Mouse (Mus musculus) adrenal gland, postnatal 10 days (tissue): ENCODE measurements around the gene Slc35b2. TPM values are rescaled to one million over a fixed set of nuclear protein-coding genes. Genes with fewer than 3 reads are reported as not detected.

Experiments used
- DNase-seq: peaks from one replicate; pipeline ENCODE4 v3.0.0; 2021; ENCODE audit warnings: mixed read lengths
- total RNA-seq, 2 experiments: library from RNA; stranded (reverse); gene quantifications; 2 replicates each; pipeline ENCODE4 v1.2.3; 2021

The Slc35b2 gene
- total RNA-seq, 2 experiments from 2014 or later, result 65.9 TPM

DNA sequence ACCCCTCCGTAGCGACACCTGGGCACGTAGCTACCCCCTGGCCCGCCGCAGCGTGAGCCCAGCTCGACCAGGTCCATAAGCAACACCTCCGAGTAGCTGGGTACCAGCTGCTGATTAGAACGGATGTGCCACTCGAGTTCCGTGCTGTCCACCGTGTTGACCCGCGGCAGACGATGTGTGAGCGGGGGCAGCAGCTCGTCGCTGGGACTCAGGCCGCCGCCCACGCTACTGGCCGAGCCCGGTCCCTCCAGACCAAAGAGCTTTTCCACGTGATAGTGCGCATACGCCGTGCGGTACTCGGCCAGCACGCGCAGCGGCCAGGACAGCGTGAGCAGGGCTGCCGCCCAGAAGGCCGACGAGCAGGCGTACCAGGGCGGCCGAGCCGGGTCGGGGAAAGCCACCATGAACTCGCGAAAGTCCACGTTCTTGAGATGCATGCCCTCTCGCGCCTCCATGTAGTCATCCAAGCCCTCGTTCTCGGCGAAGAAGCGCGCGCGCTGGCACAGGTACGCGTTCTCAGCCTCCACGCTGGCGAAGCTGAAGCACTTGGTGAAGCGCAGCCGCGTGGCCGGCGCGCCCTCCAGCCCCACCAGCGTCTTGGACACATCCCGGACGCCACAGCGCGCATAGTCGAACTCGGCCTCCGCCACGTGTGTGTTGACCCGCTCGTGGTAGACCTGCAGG lies 18.3 kb upstream of the Slc35b2 start:
- DNase-seq, result no peak

DNA sequence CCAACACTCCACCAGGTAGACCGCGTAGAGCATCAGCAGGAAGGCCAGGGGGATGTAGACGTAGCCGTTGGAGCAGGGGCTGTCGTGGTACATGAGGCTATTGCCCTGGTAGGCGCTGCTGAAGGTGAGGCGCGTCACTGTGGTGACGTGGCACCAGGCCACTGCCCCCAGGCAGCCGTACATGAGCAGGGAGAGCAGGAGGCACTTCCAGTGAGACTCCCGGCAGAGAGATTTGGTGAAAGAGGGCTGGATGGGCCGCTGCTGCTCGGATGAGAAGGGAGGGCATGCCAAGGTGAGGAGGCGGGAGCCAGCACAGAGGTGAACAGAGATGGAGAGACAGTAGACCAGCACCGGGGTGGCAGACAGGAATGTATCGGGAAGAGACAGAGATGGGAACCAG lies 16.7 kb upstream of the Slc35b2 start:
- DNase-seq, result no peak

DNA sequence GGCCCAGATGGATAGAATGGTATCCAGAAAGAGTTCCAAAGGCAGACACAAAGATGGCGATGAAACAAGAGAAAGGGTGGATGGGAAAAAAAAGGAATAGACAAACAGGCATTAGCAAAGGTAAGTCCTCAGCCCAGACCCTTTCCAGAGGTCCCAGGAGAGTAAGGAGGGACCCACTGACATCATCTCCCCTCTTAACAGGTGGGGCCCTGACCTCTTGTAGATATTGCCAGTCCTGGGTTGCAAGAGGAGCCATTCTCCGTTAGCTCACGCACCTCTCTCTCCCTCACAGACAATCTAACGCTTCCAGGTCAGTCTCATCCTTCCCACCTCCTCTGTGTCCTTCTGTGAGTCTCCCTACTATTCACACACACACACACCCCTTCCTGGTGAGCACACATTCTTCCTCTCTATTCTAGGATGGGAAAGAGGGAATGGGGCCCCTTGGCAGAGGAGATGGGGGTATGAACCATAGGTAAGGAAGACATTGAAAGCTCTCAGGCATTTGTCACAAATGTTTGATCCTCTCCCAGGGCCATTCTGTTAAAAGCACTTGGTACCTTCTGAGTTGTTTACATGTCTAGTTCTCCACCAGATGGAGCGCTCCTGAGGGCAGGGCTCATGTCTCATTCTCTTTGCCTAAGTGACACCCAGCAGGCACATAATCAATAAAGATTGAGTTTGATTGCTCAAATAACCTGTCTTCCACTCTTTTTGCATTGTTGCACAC lies 16.0 kb upstream of the Slc35b2 start:
- no peak for DNase-seq

DNA sequence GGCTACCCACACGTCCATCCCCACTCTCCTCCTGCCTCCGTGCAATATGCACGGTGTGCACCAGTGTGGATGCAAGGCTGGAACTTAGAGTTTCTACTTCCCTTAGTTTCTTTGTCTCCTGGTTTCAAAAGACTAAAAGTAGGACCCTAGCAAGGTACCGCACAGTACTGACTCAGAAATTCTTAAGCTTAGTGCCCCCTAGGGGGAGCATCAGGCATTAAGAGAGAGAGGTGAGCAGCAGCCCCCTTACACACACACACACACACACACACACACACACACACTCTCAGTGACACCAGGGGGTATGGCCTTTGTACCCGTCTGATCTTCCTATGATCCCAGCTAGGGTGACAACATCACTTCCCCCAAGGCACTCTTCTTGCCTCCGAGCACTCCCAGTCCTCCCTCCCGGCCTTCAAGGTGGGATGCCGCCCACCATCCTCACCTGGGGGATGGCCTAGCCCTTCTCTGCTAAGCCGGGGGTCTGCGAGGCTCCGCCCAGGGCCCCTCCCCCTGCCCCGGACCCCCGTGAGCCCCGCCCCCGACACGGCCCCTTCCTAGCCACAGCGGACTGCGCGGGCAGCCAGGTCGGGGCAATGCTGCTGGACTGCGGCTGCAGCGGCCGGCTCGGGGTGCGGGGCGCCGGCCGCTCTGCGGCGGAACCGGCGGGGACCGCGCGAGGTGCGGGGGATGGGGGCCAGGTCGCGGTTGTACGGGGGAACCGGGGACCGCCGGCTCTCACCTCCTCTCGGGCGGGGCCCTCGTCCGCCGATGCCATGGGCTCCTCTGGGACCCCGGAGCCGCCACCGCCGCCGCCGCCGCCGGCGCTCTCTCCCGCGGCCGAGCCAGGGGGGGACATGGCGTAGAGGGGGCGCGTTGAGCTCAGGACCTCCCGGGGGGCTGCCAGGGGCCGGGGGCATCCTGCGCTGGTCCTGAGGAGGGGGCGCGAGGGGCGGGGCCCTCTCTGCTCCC lies 14.8 kb upstream of the Slc35b2 start:
- no peak for DNase-seq

DNA sequence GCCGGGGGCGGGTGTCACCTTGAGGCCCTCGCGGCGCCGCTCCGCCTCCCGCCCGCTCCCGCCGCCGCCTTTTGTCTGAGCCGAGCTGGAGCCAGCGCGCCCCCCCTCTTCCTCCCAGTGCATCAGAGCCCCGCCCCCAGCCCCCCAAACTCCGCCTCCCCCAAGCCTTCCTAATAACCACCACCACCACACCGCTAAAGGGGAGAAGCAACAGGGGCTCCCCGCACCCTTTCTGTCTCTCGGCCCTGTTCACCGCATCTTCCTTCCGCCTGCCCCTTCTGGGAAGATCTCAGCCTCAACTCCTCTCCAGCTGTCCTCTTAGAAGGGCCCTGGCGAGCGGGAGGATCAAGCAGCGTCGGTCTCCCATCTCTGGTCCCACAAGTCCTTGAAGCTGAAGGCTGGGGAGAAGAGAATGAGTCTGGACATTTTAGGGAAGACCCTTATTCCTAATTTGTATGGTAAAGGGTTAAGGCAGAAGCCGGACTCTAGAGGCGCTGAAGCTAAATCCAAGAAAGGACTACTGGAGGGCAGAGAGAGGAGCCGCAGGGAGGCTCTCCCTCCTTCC lies 14.0 kb upstream of the Slc35b2 start, which contains the start of gene Tmem151b:
TSS of gene Tmem151b (minus strand) at position 61 of the 565 bp plus-strand sequence.
- DNase-seq, result no peak

DNA sequence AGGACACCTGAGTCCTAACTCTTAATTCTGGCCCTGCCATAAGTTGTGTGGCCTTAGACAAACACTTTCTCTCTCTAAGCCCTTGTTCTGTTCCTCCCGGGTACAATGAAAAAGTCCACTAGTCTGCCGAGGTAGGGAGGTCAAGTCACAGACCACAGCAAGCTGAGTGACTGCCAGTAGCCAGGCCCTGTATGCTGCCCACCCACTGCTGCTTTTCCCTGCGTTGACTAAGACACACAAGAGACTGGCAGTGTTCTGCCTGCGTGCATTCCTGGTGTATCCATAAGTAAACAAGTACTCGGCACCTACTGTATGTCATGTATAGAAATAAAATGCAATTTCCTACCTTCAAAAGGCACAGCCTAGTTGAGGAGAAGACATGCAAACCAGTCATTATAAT lies 13.4 kb upstream of the Slc35b2 start:
- DNase-seq, result no peak

DNA sequence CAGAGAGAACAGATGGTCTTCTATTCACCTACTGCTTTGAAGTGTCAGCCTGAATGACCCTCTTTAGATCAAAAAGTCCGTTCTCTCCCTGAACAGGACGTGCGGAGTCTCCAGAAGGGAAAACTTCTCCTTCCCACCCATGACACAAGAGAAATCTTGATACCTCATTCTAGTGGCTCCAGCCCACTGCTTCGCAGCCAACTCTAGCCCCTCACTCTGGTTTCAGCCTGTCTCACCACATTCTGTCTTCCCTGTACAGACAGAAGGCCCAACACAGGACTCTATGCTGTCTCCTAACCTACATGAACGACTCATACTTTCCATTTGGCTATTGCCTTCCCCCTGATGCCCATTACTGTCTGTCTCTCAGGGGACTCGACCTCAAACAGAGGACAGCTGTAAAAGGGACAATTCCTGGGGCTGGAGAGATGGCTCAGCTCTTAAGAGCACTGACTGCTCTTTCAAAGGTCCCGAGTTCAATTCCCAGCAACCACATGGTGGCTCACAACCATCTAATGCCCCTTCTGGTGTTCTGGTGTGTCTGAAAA lies 12.4 kb upstream of the Slc35b2 start:
- no peak for DNase-seq

DNA sequence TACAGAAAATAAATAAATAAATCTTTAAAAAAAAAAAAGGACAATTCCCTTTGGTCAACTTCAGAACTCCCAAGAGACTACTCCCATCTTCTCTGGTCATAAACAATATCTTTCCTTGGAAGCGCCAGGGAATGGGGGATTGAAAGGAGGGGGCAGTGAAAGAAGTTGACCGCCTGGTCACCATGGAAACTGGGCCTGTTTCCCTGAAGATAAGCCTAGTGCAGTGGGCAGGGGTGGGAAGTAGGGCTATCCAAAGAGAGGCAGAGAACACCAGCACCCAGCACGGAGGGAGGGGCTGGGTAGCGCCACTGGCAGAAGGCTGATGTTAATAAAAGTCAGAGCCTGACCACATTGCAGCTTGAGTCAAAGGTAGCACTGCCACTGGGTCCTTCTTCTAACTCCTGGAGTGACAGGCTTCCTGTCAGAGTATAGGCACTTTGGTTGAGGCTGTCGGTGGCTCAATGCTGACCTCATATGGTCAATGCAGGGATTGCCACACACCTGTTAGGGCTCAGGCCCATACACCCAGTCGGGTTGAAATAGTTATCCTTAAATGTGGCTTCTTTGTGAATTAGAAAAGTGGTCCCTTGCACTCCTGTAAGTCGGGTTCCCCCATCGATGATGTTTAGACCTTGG lies 11.7 kb upstream of the Slc35b2 start:
- peak; percentile 86 for DNase-seq

DNA sequence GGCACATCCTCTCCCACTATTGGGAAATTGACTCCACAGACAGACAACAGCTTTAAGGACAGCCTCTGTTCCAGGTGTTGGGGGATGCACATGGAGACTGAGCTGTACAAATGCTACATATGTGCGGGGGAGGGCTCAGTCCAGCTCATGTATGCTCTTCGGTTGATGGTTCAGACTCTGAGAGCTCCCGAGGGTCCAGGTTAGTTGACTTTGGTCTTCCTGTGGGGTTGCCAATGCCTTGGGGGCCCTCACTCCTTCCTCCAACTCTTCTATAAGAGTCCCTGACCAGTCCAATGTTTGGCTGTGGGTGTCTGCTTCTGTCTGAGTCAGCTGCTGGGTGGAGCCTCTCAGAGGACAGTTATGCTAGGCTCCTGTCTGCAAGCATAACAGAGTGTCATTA lies 10.6 kb upstream of the Slc35b2 start:
- DNase-seq, result no peak

DNA sequence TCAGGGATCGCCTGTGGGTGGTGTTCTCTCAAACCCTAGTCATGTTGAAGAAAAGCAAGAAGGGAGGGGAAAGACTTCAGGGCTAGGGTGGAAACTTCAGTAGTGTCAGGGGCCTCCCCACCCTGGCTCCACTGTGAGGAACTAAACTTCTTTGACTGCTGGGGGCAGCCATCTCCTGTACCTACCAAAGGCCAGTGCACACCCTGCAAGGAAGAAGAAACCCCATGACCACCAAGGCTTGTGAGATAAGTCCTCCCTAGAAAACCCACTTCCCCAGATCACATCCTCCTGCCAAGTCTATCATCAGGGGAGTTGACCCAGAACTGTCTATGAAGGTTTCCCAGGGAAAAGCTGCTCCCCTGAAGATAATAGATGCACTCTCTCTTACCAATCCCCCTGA lies 9.3 kb upstream of the Slc35b2 start:
- no peak for DNase-seq

DNA sequence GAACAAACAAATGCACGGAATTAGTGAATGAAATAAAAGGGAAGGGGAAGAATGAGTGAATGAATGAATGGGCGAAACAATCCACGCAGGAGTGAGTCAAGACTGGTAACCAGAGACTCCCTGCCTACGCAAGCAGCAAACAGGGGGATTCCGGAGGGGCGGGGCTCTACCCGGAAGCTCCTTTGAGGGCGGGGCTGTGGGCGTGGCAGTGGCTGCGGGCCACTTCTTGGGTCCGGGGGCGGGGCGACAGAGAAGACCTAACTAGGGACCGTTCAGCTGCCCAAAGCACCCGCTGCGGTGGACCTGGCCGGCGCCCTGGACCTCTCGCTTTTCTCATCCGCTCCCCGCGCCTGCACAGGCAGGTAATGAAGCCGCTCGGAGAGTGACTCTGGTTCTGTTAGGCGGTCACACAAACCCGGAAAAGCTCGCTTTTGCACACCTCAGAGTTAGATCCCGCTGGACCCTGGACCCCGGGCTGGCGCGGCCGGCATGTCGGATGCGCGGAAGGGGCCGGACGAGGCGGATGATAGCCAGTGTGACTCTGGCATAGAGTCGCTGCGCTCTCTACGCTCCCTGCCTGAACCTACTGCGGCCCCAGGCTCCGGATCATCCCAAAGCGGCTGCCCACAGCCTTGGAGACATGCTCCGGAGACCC lies 8.1 kb upstream of the Slc35b2 start, which contains the start of gene Nfkbie:
TSS of gene Nfkbie (plus strand) at position 252 of the 655 bp plus-strand sequence.
- DNase-seq, result peak; percentile 98

DNA sequence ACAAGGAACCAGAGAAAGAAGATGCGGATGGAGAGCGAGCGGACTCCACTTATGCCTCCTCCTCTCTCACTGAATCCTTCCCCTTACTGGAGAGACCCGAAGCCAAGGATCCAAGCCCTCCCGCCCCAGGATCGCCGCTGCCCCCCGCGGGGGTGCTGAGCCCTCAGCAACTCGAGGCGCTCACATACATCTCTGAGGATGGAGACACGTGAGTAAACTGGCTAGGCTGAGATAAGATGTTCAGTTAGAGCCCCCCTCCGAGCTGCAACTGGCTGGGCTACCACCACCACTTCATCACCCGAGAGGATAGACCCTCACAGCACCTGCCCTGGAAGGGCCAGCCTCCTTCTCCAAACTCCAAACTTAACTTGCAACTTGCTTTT lies 7.6 kb upstream of the Slc35b2 start:
- no peak for DNase-seq

DNA sequence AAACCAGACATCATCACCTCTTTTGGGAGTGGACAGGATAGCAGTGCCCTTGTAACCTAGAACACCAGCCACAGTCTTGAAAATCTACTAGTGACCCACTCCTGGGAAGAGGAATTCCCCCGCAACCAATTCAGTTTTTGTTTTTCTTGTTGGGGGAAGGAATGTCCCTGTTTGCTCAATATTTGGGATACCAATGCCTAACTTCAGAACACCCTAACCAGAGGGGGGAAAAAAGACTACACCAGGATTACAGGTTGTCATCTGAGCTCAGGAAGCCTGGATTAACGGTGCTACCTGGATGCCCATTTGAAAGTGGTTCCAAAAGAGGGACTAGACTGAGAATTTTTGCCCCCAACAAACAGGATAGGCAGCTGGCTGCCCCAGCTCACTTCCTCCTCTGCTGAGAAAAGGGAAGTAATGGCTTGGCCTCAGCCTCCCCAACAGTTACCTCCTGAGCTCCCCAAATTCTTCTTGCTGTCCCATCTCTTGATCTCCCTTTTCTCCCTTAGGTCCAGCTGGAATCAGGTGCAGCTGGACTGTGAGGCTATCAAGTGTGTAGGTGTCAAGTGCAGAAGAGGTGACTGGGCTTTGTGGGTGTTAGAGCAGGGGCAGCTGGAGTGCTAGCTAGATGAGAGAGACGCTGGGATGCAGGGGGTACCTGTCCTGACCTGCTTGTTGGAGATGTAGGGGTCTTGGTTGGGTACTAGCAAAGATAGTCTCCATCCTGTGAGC lies 7.0 kb upstream of the Slc35b2 start:
- no peak for DNase-seq

DNA sequence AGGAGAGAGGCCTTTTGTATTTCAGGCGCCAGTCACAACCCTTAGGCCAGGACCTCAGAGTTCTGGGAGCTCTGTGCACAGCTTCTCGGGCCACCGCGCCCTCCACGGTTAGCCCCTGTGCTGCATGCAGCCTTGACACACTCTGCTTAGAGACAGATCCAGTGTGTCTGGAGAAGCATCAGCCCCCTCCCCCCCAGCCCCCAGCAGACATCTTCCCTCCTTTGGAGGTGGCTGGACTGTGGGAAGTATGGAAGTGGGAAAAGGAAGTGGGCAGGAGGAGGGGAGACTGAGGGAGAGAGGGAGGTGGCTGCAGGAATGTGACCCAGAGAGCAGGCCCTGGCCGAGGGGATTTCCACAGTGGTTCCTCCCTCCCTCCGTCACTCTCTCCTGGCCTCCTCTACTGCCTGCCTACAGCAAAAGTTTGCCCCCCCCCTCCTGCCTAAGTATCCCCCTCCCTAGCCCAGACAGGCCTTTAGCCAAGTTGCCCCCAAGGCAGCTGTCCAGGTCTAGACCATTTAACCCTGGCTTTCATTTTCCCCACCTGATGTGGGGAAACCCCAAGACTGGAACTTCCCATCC lies 6.3 kb upstream of the Slc35b2 start:
- DNase-seq, result no peak

DNA sequence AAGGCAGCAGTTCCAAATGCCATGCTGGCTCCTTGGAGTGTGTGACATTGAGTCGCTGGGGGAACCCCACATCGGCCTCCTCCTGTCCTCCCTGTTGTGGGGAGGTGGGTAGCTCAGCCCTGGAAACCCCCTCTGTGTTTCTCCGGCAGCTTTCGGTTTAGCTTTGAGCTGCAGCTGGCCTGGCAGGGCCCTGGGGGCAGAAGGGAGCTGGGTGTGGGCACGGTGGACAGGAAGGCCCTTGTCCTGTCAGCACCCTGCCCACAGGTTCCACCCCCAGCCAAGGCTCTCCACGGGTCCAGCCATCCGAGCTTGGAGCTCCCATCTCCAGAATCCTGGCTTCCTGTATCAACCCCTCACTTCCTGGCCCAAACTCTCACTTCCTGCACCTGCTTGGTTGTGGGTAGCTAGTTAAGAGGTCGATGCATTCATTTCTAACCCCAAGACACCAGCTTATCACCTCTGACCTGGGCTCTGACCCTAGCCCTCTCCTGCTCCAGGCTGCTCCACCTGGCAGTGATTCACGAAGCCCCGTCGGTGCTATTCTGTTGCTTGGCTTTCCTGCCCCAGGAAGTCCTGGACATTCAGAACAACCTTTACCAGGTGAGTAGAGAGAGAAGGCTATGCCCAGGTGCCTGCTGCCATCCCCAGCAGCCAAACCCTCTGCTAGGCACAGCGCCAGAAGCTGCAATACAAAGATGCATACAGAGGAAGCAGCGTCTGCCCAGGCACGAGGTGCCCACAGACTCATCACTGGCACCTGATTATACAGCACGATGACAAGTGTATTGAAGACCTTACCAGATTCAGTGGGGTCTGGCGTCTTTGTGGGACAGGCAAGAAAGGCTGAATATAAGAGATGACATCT lies 5.4 kb upstream of the Slc35b2 start:
- no peak for DNase-seq

DNA sequence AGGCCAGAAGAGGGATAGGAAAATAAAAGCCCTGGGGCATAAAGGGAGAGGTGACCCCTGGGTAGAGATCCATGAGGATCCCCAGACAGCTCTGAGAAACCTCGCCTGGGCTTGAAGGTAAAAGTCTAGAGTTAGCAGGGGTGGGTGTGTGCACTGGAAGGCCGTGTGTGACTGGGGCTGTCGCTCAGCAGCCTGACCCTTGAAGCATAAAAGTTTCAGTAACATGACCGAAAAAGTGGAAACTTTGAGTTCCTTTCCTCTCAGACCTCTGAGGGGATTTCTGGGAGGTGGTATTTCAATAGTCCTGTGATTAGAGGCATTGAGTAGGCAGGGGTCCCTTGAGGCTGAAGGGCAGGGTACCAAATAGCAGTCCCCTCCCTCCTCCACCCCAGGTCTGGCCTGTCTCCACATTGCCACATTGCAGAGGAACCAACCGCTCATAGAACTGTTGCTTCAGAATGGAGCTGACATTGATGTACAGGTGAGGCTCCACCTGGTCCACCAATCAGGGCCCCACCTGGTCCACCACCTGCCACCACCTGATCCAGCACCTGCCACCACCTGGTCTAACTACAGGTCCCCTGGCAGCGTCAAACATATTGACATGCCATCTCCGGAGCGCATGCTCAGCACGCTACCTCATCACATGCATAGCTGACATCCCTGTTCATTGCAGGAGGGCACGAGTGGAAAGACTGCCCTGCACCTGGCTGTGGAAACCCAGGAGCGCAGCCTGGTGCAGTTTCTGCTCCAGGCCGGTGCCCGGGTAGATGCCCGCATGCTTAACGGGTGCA lies 3.7 kb upstream of the Slc35b2 start:
- no peak for DNase-seq

DNA sequence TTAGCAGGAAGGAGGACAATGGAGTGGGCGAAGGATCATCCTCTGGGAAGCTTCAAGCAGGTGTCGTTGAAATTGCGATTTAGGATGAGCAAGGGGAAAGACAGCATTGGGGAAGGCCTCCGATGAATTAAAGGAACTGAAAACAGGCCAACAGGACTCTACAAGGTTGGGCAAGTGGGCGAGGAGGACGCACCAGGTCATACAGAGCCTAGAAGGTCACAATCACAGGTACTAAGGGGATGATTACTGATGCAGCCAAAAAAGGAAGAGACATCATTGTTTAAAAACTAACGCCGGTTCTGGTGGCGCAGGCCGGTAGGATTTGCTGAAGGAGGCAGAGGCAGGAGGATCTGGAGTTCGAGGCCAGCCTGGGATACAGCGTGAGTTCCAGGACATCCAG lies 458 bp upstream of the Slc35b2 start:
- DNase-seq, result no peak

DNA sequence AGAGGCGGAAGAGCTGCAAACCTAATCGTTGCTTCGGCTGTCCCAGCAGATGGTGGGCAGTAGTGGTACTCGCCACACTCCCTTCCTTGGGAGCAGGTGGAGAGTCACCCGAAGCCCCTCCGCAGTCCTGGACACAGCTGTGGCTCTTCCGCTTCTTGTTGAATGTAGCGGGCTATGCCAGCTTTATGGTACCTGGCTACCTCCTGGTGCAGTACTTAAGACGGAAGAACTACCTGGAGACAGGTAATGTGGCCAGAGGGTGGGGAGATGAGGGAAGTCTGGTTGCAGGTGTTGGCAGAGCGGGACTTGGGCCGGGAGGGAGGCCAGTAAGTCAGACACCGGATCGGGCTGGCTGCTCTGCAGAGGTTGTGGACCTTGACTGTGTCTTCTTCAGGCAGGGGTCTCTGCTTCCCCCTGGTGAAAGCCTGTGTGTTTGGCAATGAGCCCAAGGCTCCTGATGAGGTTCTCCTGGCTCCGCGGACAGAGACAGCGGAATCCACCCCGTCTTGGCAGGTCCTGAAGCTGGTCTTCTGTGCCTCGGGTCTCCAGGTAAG lies 934 bp downstream of the Slc35b2 start:
- DNase-seq, result no peak
